Mouse (Mus musculus): ENCODE measurements at regions not wholly inside any gene's neighbourhood (a gene's known extent, or its start where the extent isn't known, plus 50 kb on each side); places are given as distances from the start of the nearest gene placed in this dataset.
"Not testable (repeated sequence)": the region's sequence is repeated elsewhere in the genome, so short reads cannot be mapped to it uniquely, and the experiment has no call there.

GRCm38 (mm10) chr9:3116311-3116710 lies 79.6 kb downstream of the Gm10715 start:
- DNase-seq (ENCODE audit: low spot score) = not testable (repeated sequence)

- DNase-seq (ENCODE audit: low spot score) = no peak
These were observed 124.5 kb downstream of the Gm10715 start for GRCm38 (mm10) chr9:3161181-3161580.

- no peak for DNase-seq (ENCODE audit: low spot score)
These were observed 147.7 kb downstream of the Gm10715 start for GRCm38 (mm10) chr9:3184343-3184742.

GRCm38 (mm10) chr9:3199151-3200018 lies 135.6 kb upstream of the Alkbh8 start:
- peak; percentile 12 for DNase-seq (ENCODE audit: low spot score)

GRCm38 (mm10) chr9:3200019-3200347 lies 135.0 kb upstream of the Alkbh8 start:
- DNase-seq (ENCODE audit: low spot score) = not testable (repeated sequence)

GRCm38 (mm10) chr9:3208120-3208519 lies 126.8 kb upstream of the Alkbh8 start:
- DNase-seq (ENCODE audit: low spot score) = not testable (repeated sequence)

GRCm38 (mm10) chr9:3258396-3259300 lies 76.3 kb upstream of the Alkbh8 start:
- peak; percentile 89 for DNase-seq (ENCODE audit: low spot score)

- DNase-seq (ENCODE audit: low spot score) = no peak
These were observed 74.8 kb upstream of the Alkbh8 start for GRCm38 (mm10) chr9:3260181-3260580.

- no peak for DNase-seq (ENCODE audit: low spot score)
These were observed 74.1 kb upstream of the Alkbh8 start for GRCm38 (mm10) chr9:3260860-3261259.

GRCm38 (mm10) chr9:3264467-3264866 lies 70.5 kb upstream of the Alkbh8 start:
- no peak for DNase-seq (ENCODE audit: low spot score)

- not testable (repeated sequence) for DNase-seq (ENCODE audit: low spot score)
These were observed 54.4 kb upstream of the Alkbh8 start for GRCm38 (mm10) chr9:3280496-3280895.

GRCm38 (mm10) chr9:3281906-3282305 lies 53.0 kb upstream of the Alkbh8 start:
- not testable (repeated sequence) for DNase-seq (ENCODE audit: low spot score)

GRCm38 (mm10) chr9:3283381-3283780 lies 51.6 kb upstream of the Alkbh8 start:
- not testable (repeated sequence) for DNase-seq (ENCODE audit: low spot score)
